Mouse (Mus musculus) lung, postnatal 0 days (tissue): ENCODE measurements around the gene 6430531B16Rik.

Experiments used
- CTCF ChIP-seq: IDR thresholded peaks from 2 replicates; pipeline ENCODE4 v1.5.1; 2016; ENCODE audit warnings: antibody characterized with exemption, mild to moderate bottlenecking
- EP300 ChIP-seq: IDR thresholded peaks from 2 replicates; pipeline ENCODE4 v1.6.1; 2016; ENCODE audit warnings: antibody characterized with exemption, mild to moderate bottlenecking, control low read depth

DNA sequence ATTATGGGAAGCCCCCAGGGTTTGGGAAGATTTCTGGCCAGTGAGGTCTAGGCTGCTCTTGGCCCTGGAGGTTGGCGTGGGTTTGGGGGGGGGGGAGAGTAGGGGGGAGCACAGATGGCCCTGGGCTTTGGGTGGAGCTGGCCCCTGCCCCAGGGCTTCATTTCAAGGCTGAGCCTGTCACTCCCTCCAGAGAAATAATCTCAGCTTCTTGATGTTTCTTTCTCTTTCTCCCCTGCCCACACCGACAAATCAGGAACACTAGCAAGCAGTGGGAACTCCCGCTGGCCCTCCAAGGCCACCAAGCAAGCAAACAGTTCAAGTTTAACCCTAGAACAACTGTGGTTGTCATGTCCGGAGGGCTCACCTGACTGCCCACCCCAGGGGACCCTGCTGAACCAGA lies 14.7 kb downstream of the 6430531B16Rik start:
- no peak for TF ChIP-seq CTCF
- no peak for TF ChIP-seq EP300
